Mouse (Mus musculus): Measurements from ENCODE around the gene Atp13a1. TPM values are rescaled to one million over a fixed set of nuclear protein-coding genes. Genes with fewer than 3 reads are reported as not detected.

Gene Atp13a1
- polyA plus RNA-seq, 1 experiment from 2014 or later = 21.2 TPM

DNA sequence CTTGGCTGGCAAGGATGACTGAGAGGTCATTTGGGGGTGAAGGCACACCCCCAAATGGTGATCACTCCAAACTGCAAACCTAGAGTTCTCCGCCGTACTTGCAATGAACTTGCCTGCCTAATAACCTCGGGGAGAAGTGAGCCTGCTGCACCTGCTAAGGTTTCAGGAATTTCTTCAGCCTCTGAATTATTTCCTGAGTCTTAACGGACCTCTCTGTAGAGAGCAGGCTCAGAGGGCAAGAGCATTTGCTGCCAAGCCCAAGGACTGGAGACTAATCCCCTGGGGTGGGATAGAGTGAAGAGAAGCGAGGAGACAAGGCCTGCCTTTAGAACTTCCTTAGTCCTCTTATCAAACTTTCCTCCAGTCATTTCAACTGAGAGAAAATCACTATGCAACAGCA, 1.2 kb upstream of the Atp13a1 start:
- Histone ChIP-seq H3K4me3 (ENCODE audit: low read depth, low read length) (no peak overlapping the region), H3K4me1 (ENCODE audit: insufficient read depth, low read depth, low read length) (peaks cover 7% of the 10 kb centered on the region; the same call in 1 of the 2 replicates), H3K9me3 (ENCODE audit: low read length) (no peaks in the 10 kb centered on the region), H3K36me3 (ENCODE audit: insufficient read depth, low read length) (no peaks in the 10 kb centered on the region), H3K4me2 (replicated peaks; ENCODE audit: low read depth, low read length) (no peak overlapping the region), H3K27ac (ENCODE audit: low read length) (no peak overlapping the region), H3K27me3 (replicated peaks; ENCODE audit: insufficient read depth, low read length) (no peaks in the 10 kb centered on the region), H3K9ac (replicated peaks; ENCODE audit: low read depth) (no peak overlapping the region)
- WGBS = 64% methylated on average over 5 of the region's 5 CpGs
- DNase-seq (ENCODE audit: low spot score) = no peak
- TF ChIP-seq CTCF (IDR thresholded peaks at IDR 0.05) (no peak), EP300 (IDR thresholded peaks at IDR 0.05) (no peak)
- ATAC-seq = no peak

DNA sequence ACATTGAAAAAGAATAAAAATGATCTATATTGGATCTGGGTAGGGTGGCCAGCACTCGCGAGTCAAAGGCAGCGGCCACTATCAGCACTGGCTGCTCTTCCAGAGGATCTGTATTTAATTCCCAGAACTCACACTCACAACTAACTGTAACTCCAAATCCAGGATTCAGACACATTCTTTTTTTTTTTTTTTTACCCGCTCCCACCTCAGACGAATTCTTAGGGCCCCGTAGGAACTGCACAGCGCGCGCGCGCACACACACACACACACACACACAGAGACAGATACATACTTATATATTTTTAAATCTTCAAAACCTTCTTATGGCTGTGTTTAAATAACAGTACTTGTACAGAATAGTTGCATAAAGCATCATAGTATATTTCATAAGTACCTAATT, 599 bp upstream of the Atp13a1 start:
- no peak for TF ChIP-seq CTCF (IDR thresholded peaks at IDR 0.05)
- no peak for TF ChIP-seq EP300 (IDR thresholded peaks at IDR 0.05)
- H3K4me2 ChIP-seq (replicated peaks; ENCODE audit: low read depth, low read length) = peak overlapping the region; percentile 97
- DNase-seq (ENCODE audit: low spot score) (no peak), ATAC-seq (0 out of 2 replicates have a peak, but pooled peaks have one; percentile 1)
- peaks cover 7% of the 10 kb centered on the region; the same call in 1 of the 2 replicates for H3K4me1 ChIP-seq (ENCODE audit: insufficient read depth, low read depth, low read length)
- no peaks in the 10 kb centered on the region for H3K9me3 ChIP-seq (ENCODE audit: low read length)
- H3K9ac ChIP-seq (replicated peaks; ENCODE audit: low read depth) = peak overlapping the region; percentile 88
- H3K27ac ChIP-seq (ENCODE audit: low read length) = no peak overlapping the region
- no peaks in the 10 kb centered on the region; the same call in 1 of the 2 replicates for H3K36me3 ChIP-seq (ENCODE audit: insufficient read depth, low read length)
- H3K4me3 ChIP-seq (ENCODE audit: low read depth, low read length) = peak overlapping the region; percentile 97
- 28% methylated on average over 11 of the region's 11 CpGs for WGBS
- H3K27me3 ChIP-seq (replicated peaks; ENCODE audit: insufficient read depth, low read length) = no peaks in the 10 kb centered on the region

DNA sequence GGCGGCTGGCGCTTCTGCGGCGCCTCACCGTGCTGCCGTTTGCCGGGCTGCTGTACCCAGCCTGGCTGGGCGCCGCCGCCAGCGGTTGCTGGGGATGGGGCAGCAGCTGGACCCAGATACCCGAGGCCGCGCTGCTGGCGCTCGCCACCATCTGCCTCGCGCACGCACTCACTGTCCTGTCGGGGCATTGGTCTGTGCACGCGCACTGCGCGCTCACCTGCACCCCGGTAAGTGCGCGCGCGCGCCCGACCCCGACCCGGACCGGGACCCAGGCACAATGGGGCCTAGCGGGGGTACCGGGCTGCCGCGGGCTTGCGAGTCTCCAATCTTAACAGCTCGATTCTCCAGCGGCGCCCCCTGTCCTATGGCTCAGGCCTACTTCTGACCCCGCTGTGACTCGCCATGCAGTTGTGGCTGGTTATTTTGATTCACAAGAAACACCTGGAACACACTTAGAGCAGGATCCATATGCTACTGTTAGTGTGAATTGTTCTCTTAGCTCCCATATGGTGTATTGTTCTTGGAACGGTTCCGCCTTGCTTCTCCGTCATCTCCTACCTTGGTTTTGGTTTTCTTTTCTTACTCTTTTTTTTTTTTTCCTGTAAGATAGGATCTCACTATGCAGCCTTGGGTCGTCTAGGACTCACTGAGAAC, 579 bp downstream of the Atp13a1 start:
- WGBS = 1% methylated on average over 42 of the region's 48 CpGs
- Histone ChIP-seq H3K4me3 (ENCODE audit: low read depth, low read length) (peak overlapping the region; percentile 97), H3K27me3 (replicated peaks; ENCODE audit: insufficient read depth, low read length) (no peaks in the 10 kb centered on the region), H3K9me3 (ENCODE audit: low read length) (no peaks in the 10 kb centered on the region), H3K36me3 (ENCODE audit: insufficient read depth, low read length) (peaks cover 2% of the 10 kb centered on the region), H3K4me2 (replicated peaks; ENCODE audit: low read depth, low read length) (peak overlapping the region; percentile 97), H3K4me1 (ENCODE audit: insufficient read depth, low read depth, low read length) (peaks cover 7% of the 10 kb centered on the region; the same call in 1 of the 2 replicates), H3K27ac (ENCODE audit: low read length) (peak overlapping the region; percentile 79), H3K9ac (replicated peaks; ENCODE audit: low read depth) (peak overlapping the region; percentile 88)
- peak; percentile 68 for ATAC-seq
- no peak for TF ChIP-seq CTCF (IDR thresholded peaks at IDR 0.05)
- no peak for TF ChIP-seq EP300 (IDR thresholded peaks at IDR 0.05)
- DNase-seq (ENCODE audit: low spot score) = peak; percentile 36

DNA sequence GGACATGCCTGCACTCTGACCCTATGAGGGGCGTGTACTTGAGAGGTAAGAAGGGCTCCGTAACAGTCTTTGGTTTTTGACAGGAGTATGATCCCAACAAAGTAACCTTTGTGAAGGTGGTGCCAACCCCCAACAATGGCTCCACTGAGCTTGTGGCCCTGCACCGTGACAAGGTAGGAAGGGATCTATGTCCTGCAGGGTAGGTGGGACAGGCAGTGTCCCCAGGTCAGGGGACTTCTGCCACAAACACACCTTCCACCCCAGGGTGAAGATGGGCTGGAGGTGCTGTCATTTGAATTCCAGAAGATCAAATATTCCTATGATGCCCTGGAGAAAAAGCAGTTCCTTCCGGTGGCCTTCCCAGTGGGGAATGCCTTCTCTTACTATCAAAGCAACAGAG, 2.7 kb downstream of the Atp13a1 start:
- peaks cover 23% of the 10 kb centered on the region for H3K36me3 ChIP-seq (ENCODE audit: insufficient read depth, low read length)
- no peak overlapping the region for H3K9ac ChIP-seq (replicated peaks; ENCODE audit: low read depth)
- H3K27ac ChIP-seq (ENCODE audit: low read length) = no peak overlapping the region
- H3K4me3 ChIP-seq (ENCODE audit: low read depth, low read length) = no peak overlapping the region
- no peaks in the 10 kb centered on the region for H3K27me3 ChIP-seq (replicated peaks; ENCODE audit: insufficient read depth, low read length)
- 86% methylated on average over 4 of the region's 4 CpGs for WGBS
- no peak for ATAC-seq
- no peak for TF ChIP-seq CTCF (IDR thresholded peaks at IDR 0.05)
- no peak for TF ChIP-seq EP300 (IDR thresholded peaks at IDR 0.05)
- H3K4me1 ChIP-seq (ENCODE audit: insufficient read depth, low read depth, low read length) = peaks cover 7% of the 10 kb centered on the region; the same call in 1 of the 2 replicates
- H3K9me3 ChIP-seq (ENCODE audit: low read length) = no peaks in the 10 kb centered on the region
- DNase-seq (ENCODE audit: low spot score) = no peak
- H3K4me2 ChIP-seq (replicated peaks; ENCODE audit: low read depth, low read length) = no peak overlapping the region

DNA sequence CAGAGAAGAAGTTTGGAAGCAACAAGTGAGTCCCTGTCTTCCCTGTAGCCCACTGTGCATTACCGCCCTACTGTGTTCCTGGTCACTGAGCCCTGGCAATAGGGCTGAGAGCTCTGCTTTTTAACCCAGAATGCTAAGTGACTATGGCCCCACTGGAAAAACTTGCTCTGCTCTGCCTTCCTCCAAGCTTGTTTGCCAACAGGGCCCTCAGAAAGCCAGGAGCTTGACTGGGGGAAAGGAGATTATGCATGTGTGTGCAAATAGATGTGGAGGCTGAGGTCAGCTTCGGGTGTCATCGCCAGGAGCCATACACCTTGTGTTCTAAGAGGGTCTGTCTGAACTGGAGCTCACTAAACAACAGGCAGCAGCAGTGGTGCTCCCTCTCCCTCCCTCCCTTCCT, 3.1 kb downstream of the Atp13a1 start:
- no peaks in the 10 kb centered on the region for H3K27me3 ChIP-seq (replicated peaks; ENCODE audit: insufficient read depth, low read length)
- no peak overlapping the region for H3K9ac ChIP-seq (replicated peaks; ENCODE audit: low read depth)
- H3K9me3 ChIP-seq (ENCODE audit: low read length) = no peaks in the 10 kb centered on the region
- WGBS = 94% methylated on average over 3 of the region's 3 CpGs
- TF ChIP-seq EP300 (IDR thresholded peaks at IDR 0.05) = no peak
- TF ChIP-seq CTCF (IDR thresholded peaks at IDR 0.05) = no peak
- H3K4me2 ChIP-seq (replicated peaks; ENCODE audit: low read depth, low read length) = no peak overlapping the region
- peaks cover 7% of the 10 kb centered on the region; the same call in 1 of the 2 replicates for H3K4me1 ChIP-seq (ENCODE audit: insufficient read depth, low read depth, low read length)
- no peak overlapping the region for H3K27ac ChIP-seq (ENCODE audit: low read length)
- H3K4me3 ChIP-seq (ENCODE audit: low read depth, low read length) = no peak overlapping the region
- ATAC-seq (no peak), DNase-seq (ENCODE audit: low spot score) (no peak)
- peaks cover 27% of the 10 kb centered on the region for H3K36me3 ChIP-seq (ENCODE audit: insufficient read depth, low read length)

DNA sequence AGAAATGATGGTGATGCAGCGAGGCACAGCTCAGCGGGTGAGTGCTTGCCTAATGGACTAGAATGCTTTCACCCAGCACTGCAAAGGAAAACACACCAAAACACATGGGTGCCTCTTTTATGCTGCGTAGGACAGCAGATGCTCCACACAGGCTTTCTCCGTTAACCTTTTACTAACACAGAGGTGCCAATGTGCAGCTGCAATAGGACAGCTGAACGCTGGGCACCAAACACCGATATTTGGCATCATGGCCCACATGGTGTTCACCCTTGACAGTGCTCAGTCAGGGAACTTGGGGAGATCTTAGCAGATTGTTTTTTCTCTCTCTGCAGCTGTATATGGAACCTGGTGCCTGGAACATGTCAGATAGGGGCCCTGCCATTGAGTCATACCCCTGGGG, 3.9 kb downstream of the Atp13a1 start:
- Histone ChIP-seq H3K27me3 (replicated peaks; ENCODE audit: insufficient read depth, low read length) (no peaks in the 10 kb centered on the region), H3K27ac (ENCODE audit: low read length) (no peak overlapping the region), H3K9ac (replicated peaks; ENCODE audit: low read depth) (no peak overlapping the region), H3K4me1 (ENCODE audit: insufficient read depth, low read depth, low read length) (peaks cover 7% of the 10 kb centered on the region; the same call in 1 of the 2 replicates), H3K36me3 (ENCODE audit: insufficient read depth, low read length) (peaks cover 34% of the 10 kb centered on the region), H3K4me3 (ENCODE audit: low read depth, low read length) (no peak overlapping the region), H3K9me3 (ENCODE audit: low read length) (no peaks in the 10 kb centered on the region), H3K4me2 (replicated peaks; ENCODE audit: low read depth, low read length) (no peak overlapping the region)
- no peak for ATAC-seq
- TF ChIP-seq CTCF (IDR thresholded peaks at IDR 0.05) (no peak), EP300 (IDR thresholded peaks at IDR 0.05) (no peak)
- no peak for DNase-seq (ENCODE audit: low spot score)
- WGBS = 95% methylated on average over 6 of the region's 6 CpGs
